Mouse (Mus musculus) urinary bladder, adult 2 months (tissue): ENCODE measurements around the gene Gipc2. TPM values are rescaled to one million over a fixed set of nuclear protein-coding genes. Genes with fewer than 3 reads are reported as not detected.

Source experiments
- DNase-seq: peaks from one replicate; pipeline ENCODE4 v3.0.0; 2022; ENCODE audit warnings: low spot score
- polyA plus RNA-seq: library from polyadenylated mRNA; depleted of rRNA; stranded (reverse); fragments of >200 nt; gene quantifications from 2 replicates; pipeline ENCODE4 v1.2.3, GENCODE M21; 2012; rRNA removed

Gene Gipc2
- polyA plus RNA-seq, 1 experiment, result 4.9 TPM

- DNase-seq, result no peak
These were observed 89.9 kb downstream of the Gipc2 start for GRCm38 (mm10) chr3:152076088-152076487.

DNA sequence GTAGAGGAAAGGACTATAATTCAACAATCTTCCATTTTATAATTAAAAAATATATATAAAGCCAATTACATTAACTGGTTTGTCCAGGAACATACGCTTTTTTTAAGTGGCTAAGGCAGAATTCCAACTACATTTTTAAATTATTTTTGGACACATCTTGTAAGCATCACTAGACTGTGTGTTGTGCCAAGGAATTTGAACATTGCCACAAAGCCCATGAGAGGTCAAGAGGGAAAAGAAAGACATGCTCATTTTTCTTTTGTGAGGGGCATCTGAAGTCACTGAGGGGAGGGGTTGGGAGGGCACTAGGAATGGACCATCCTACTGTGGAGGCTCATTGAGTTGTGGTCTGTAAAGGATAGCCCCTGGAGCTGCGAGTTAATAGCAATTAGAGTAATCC, 97.0 kb downstream of the Gipc2 start:
- no peak for DNase-seq

- DNase-seq, result no peak
These were observed 97.7 kb downstream of the Gipc2 start for GRCm38 (mm10) chr3:152068311-152068710.

DNA sequence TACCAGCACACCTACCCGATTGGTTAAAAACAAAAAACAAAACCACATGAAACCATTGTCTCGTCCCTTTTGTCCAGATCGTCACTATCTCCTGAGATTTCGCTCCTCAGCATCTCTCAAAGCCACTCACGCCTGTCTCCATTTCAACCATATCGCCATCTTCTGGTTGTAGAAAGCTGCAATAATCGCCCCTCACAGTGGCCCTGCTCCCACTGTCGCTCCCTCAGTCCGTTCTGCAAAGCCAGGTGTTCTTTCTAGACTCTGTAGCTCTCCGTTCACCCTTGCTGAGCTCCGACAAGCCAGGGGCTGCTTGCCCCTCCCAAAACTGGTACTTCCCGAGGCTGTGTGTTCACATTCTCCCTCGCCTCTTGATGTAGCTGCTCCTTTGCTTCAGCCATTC, 99.3 kb downstream of the Gipc2 start:
- no peak for DNase-seq

DNA sequence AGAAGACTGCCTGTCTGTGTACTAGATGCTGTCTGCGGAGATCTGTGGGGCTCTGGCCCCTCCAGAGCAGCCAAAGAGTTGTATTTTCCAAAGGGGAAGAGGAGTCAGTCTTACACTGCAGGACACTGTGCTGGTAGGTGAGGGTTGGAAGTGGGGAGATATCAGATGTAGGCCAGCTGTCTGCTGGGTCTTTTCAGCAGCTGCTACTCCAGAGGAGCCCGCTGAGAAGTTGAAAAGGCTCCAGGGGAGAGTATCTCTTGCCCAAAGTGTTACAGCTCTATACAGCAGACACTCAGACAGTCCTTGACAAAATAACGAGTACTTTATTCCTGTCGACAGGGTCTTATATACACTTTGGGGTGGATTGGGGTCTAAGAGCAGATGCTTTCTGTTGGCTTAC, 100.2 kb downstream of the Gipc2 start:
- no peak for DNase-seq

DNA sequence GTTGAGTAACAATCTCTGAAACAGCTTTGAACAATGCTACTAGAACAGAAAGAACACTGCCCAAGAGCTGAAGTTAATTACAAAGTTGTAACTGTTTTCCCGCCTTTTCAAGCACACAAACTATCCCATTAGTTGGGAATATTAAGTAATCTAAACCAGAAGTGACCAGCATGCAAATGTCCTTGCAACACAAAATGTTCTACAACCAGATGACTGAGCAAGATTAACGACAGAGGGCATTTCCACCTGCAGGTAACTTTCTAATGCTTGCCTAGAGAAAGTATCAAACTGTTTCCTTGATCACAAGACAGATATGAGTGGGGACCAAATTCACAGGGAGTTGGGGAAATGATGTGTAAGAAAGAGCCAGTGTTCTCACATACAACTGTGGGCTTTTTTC, 101.9 kb downstream of the Gipc2 start:
- DNase-seq, result no peak

DNA sequence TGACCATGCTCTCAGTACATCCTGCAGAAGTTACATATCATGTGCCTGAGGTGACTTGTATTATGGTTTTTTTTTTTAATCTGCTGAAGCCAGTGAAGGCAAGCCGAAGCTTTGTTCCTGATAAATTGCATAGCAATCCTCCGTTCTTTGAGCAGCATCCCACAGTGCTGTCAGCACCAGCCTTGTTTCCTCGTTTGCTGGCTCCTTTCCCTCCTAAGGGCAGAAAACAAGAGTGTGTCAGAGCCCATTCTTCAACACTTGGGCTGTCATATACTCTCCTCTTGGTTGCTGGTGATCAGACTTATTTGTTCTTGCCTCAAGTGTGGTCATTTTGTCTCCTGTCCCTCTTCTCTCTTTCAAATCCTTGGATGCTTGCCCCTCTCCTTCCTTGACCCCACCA, 103.2 kb downstream of the Gipc2 start:
- DNase-seq, result no peak

- DNase-seq, result no peak
These were observed 104.9 kb downstream of the Gipc2 start for GRCm38 (mm10) chr3:152061145-152061544.

GRCm38 (mm10) chr3:152058235-152058634, 107.8 kb downstream of the Gipc2 start:
- DNase-seq, result no peak

DNA sequence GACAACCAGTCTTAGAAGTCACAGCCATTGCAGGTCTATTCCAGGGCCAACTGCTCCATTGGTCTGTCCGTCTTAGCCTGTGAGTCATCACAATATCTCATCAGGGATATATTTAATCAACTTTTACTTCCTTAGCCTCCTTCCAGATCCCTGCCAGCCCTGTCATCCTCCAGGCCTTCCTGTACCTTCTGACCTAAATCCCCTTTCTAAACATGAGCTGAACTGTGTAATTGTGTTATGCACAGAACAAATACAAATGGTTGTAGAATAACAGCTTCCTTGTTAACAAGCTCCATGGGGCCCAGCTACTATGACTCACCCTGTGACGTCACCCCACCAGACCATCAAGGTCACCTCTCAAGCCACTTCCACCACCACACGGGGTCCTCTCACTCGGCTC, 111.8 kb downstream of the Gipc2 start:
- no peak for DNase-seq

DNA sequence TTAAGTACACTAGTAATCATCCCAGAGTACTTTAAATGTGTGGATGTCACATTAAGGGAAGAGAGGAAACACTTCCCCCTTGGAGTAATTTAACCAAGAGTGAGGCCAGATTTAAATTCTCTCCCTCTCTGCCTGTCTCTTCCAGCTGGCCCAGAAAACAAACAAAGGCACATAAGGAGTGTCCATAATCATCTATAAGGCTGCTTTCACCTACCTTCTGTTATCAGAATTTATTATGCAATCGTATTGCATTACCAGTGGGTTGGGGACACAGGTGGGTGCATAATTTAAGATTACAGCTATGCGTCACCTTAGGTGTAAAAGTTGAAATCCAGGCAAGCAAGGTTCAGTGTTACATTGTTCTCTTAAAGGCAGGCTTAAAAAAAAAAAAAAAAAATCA, 114.1 kb downstream of the Gipc2 start:
- no peak for DNase-seq

DNA sequence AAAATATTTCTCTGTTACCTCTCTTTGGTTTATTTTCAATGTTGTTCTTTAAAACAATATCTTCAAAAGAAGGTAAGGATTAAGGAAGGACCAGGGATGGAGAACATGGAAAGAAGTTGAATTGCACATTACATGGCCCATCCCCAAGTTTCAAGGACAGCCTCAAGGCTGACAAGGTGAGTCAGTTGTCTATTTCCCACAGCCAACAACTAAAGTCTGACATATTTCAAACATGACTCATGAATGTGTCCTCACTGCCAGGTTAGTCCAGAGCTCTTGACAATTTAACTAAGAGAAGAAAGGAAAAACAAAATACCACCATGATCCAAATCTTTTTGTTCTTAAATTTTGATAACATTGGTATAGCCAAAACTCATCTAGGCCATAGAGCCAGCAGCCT, 118.1 kb downstream of the Gipc2 start:
- DNase-seq, result no peak

- DNase-seq, result no peak
These were observed 119.1 kb downstream of the Gipc2 start for GRCm38 (mm10) chr3:152046895-152047294.

Other genes with a start within 250 kb of the Gipc2 start
- gene Dnajb4, start 44.1 kb upstream of the Gipc2 start, polyA plus RNA-seq, result 38.7 and 39.3 TPM in 2 replicates
- gene Fubp1, start 44.2 kb upstream of the Gipc2 start, polyA plus RNA-seq, result 57.6 and 74.3 TPM in 2 replicates
- 12.7 and 38.4 TPM in 2 replicates for gene Nexn, start 100.1 kb upstream of the Gipc2 start, polyA plus RNA-seq
- 6.4 and 7.4 TPM in 2 replicates for gene Miga1, start 174.2 kb upstream of the Gipc2 start, polyA plus RNA-seq
- gene Usp33, start 180.2 kb upstream of the Gipc2 start, polyA plus RNA-seq, result 32.8 and 39.3 TPM in 2 replicates
- 25.4 and 26.2 TPM in 2 replicates for gene Zzz3, start 229.2 kb upstream of the Gipc2 start, polyA plus RNA-seq